Mouse (Mus musculus) cortical plate, adult 2 months (tissue): ENCODE measurements around the gene Sult6b2.

Experiments used
- CTCF ChIP-seq: fragments of 200-500 bp; IDR thresholded peaks from 2 replicates; pipeline ENCODE4 v1.5.1; 2011; ENCODE audit warnings: mild to moderate bottlenecking, control low read depth, low read length; ENCODE audit not compliant: insufficient read depth; ENCODE audit errors: extremely low read depth
- POLR2A ChIP-seq: fragments of 200-500 bp; IDR thresholded peaks from 2 replicates; pipeline ENCODE4 v1.6.1; 2011; ENCODE audit warnings: mild to moderate bottlenecking, low read length, control low read depth; ENCODE audit not compliant: insufficient read depth; ENCODE audit errors: extremely low read depth

DNA sequence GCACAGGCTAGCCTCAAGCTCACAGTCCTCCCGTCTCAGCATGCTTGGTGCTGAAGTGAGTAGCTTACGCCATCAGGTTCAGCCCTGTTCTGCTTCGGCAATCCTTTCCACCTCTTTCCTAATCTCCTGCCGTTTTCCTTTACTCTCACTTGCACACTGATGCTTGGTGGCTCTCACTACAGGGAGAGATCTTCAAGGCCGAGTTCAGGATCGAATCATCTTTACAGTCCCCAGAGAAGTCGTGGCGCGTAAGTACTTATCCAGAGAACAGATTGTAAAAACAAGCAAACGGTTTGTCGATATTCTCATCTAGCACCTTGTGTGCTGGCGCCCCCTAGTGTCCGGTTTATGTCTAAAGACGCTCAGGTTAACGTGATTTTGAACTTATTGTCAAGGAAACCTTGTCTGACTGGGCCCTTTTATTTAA is 10.2 kb upstream of the Sult6b2 start:
- TF ChIP-seq POLR2A (no peak), CTCF (peak; percentile 84)
